Mouse (Mus musculus): ENCODE data around the gene Wdr91.

GRCm38 (mm10) chr6:34939451-34939850, 28.8 kb upstream of the Wdr91 start:
- TF ChIP-seq CTCF (IDR thresholded peaks at IDR 0.05; ENCODE audit: borderline replicate concordance, insufficient read depth, low read length), result no peak
- no peak for TF ChIP-seq POLR2A (IDR thresholded peaks at IDR 0.05; ENCODE audit: low read depth, low read length)
